Mouse (Mus musculus): ENCODE results near the gene Stx8.

GRCm38 (mm10) chr11:68168427-68168826 is 202.4 kb downstream of the Stx8 start:
- TF ChIP-seq EP300 (IDR thresholded peaks at IDR 0.05; ENCODE audit: insufficient read depth, low read depth, low read length) = no peak
- TF ChIP-seq CTCF (IDR thresholded peaks at IDR 0.05; ENCODE audit: low read depth, low read length) = no peak

Data from ES-Bruce4 (cell line).